Mouse (Mus musculus): ENCODE results near the gene Rimbp2.

Rimbp2 gene

DNA sequence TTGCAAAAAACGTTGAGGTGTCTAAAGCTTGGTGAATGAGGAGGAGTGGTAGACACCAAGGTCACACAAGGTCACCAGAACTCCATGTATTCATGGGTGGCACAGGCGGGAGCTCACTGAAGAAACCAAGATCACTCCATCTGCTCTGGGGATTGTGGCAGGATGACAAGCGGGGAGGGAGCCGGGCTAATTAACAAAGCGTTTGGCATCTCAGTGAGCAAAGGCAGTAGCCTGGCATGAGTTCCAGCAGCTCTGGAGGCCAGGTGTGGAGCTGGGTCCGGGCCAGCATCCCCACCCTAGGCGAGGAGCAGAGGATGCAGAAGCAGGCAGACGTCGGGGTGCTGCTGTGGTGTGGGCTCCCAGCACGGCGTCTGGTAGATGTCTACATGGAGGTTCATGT, 108.3 kb downstream of the Rimbp2 start:
- DNase-seq (ENCODE audit: low spot score in 2 of 2), result no peak

DNA sequence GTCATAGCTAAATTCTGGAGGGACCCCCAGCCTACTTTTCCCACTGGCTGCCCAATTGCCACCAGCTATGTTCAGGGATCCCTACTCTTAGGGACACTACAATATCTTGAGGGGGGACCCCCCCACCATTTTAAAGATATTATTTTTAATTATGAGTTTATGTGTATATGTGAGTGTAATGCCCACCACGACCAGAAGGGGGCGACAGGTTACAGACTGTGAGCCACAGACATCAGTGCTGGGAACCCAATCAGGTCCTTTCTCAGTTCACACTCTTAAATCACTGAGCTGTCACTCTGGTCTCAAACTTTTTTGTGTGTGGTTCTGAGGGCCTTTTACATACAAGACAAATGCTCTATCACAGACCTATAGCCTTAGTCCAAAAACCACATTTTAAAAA, 109.3 kb downstream of the Rimbp2 start:
- DNase-seq (ENCODE audit: low spot score in 2 of 2), result no peak

DNA sequence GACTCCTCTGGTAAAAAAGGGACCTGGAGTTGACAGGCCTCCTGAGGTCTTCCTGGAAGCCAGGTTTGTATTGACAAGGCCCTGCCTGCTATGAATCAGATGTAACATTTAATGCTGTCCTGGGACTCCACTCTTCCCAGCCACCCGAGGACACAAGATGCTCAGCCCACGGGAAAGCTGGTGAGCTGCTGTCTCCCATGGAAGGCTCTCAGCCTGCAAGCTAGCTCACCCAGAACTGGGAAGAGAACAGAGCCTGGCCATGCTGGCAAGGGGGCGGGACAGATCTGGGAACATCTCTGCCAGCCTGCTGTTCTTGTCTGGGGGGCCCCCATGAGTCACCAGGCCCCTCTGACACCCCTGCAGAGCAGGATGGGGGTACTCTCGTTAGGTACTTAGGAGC, 111.7 kb downstream of the Rimbp2 start:
- DNase-seq (ENCODE audit: low spot score in 2 of 2), result no peak

DNA sequence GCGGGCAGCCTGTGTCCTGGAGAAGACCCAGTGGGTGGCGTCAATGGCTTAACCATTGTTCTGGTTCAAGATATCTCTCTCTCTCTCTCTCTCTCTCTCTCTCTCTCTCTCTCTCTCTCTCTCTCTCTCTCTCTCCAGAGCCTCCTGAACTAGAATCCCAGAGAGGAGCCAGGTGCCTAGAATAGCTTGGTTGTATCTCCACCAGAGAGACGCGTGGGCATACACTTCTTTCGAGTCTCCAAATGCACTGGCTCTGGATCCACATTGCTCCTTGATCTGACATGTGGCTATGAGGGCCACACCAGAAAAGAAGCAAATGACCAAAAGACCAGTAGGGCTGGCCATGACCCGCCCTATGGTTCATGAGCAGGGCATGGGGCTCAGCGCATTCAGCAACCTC, 116.2 kb downstream of the Rimbp2 start:
- DNase-seq (ENCODE audit: low spot score in 2 of 2), result no peak

DNA sequence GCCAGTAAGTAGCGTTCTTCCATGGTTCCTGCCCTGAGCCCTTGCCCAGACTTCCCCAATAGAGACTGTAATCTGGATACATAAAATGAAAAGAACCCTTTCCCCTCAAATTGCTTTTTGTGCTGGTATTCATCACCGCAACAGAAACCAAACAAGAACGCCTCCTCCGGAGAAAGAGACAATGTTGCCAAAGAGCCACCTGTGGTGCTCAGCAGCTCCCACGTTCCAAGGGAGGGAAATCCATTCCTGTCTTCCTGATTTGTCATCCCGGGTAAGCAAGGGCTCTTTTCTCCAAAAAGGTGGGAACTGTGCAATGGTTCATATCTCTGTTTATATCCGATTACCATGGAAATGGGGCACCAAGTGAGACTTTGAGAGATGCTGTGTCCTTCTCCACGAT, 119.2 kb downstream of the Rimbp2 start:
- DNase-seq (ENCODE audit: low spot score in 2 of 2), result no peak

DNA sequence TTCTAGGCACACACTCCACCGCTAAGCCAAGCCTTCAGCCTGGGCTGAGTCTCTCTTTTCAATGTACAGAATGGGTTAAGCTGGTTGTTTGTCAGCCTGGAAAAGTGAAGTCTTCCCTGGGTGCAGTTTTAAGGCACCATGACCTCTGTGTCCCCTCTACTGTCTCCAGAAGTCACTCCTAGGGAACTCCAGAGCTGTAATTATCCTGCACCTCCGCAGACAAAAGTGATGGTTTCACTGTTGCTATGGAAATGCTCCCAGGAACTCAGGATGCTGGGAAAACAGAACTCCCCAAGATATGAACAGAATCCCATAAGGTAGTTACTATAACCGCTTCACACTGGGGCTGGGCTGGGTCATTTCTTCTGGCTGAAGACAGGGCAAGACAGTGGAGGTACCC, 130.4 kb downstream of the Rimbp2 start:
- DNase-seq (ENCODE audit: low spot score in 2 of 2), result no peak

DNA sequence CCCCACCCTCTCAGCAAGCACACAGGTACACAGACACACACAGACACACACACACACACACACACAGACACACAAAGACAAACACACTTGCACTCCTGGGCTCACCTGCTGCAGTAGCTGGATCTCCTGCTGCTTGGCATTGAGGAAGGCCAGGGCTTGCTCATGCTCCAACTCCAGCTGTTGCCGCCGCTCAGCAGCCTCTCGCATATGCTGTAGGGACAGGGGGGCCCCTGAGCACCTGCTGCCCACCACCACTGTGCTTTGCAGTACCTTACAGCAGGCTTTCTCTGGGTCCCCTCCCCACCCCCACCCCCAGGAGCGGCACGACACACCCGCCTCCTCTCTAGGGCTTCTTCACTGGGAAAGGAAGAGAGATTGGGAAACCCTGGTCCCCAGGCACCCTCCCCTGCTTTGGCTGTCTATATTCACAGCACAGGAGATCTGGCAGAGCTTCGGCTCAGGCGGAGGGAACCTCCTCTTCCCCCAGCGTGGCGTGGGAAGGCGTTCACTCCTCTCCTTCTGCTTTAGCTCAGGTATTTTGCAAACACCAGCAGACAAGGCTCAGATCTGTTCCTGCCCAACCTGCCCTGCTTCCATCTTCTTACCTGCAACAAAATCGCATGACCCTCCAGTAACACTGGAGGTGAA, 133.5 kb downstream of the Rimbp2 start:
- DNase-seq (ENCODE audit: low spot score in 2 of 2), result no peak

DNA sequence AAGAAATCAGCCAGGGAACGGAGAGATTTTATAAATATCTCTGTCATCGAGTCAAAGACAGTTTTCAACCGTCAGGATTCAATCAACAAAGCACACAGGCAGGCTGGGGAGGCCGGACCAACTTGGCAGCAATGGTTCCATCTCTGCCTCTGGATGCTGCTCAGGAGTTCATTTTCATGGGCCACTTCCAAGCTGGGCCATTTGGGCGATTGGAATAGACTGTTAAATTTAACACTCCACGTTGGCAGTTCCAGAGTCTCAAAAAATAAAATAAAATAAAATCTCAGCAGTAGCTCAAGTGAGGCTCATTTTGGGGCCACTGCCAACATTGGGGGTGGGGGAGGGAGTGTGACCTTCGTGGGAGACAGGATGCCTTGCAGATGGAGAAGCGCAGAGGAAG, 137.7 kb downstream of the Rimbp2 start:
- DNase-seq (ENCODE audit: low spot score in 2 of 2), result no peak

DNA sequence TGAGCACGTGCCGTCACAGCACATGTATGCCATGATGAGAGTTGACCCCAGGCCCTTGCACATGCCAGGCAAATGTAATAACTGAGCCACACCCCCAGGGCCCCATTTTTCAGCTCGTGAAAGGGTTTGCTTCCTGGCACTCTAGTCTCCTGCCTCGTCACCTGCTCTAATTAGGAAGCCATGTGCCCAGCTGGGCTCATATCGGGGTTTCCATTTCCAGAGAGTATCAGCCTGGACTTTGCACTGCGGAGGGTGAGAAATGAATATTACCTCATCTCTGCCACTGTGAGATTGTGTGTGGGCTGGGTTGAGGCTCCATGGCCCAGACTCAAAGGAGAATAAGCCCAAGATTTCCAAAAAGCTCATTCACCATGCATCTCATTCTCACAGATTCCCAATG, 138.2 kb downstream of the Rimbp2 start:
- DNase-seq (ENCODE audit: low spot score in 2 of 2), result no peak

DNA sequence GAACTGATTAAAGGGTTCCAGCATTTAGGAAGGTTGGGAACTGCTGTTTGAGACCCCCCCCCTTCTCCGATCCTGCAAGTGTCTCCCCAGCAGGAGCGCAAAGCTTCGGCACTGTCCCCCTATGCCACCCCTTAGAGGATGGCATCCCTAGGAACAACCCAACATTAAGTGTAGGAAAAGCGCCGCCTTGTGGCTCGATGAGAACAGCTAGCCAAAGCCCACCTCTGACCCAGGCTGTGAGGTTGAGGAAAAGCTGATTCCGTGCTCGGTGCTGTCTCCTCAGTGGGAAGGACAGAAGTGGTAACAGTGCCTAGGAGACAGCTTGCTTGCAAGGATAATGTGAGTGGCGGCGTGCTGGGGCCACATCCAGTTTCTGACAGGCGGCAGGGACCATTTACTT, 140.2 kb downstream of the Rimbp2 start:
- DNase-seq (ENCODE audit: low spot score in 2 of 2), result no peak

DNA sequence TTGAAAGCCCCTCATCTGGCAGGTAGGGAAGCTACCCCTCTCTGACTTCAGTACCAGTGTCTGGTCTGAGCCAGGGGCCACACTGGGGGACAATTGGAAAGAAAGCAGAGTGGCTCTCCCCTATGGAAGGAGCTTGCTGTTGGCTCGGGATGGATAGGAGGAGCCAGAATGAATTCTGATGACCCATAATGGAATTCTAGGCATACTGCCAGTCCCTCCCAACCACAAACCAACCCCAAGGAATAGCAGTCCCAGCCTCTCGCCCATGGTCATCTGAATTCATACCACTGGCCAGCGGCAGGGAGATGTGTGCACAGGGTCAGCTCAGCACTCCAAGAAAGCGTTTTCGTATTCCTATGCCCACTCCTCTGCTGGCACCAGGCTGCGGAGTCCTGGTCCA, 141.9 kb downstream of the Rimbp2 start:
- DNase-seq (ENCODE audit: low spot score in 2 of 2), result no peak

DNA sequence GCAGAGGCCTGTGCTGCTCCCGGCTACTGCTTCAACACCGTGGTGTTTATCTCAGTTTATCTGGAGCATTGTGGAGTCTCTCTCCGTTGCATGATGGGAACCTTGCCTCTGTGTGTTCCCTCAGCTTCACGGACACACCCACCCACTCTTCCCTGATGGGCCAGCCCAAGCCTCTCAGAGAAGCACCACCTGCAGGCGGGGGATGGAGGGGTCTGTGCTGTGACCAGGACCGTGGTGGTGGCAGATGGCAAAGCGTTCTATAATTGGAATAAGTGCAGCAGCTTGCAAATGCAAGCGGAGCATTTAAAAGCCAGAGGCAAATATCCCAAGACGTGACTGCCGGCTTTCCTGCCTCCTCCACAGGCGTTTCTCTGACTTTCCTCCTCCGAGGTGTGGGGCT, 143.3 kb downstream of the Rimbp2 start:
- no peak for DNase-seq (ENCODE audit: low spot score in 2 of 2)

DNA sequence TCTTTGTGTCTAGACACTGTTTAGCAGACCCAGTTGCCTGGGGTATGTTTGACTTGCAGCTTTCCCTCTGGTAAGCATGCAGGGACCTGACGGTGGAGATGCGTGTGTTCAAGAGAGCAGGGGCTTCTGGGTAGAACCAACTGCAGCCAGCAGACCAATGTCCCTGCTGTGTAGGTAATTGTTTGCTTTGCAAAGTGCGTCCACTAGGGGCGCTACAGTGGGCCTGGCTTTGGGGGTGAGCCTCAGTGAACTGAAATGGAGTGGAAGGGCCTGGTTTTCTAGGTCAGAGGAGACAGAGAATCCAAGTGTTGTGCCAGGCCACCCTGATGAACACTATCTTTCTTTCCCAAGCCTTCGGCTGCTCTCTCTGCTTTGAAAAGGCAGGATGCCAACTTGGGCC, 143.9 kb downstream of the Rimbp2 start:
- DNase-seq (ENCODE audit: low spot score in 2 of 2), result no peak

DNA sequence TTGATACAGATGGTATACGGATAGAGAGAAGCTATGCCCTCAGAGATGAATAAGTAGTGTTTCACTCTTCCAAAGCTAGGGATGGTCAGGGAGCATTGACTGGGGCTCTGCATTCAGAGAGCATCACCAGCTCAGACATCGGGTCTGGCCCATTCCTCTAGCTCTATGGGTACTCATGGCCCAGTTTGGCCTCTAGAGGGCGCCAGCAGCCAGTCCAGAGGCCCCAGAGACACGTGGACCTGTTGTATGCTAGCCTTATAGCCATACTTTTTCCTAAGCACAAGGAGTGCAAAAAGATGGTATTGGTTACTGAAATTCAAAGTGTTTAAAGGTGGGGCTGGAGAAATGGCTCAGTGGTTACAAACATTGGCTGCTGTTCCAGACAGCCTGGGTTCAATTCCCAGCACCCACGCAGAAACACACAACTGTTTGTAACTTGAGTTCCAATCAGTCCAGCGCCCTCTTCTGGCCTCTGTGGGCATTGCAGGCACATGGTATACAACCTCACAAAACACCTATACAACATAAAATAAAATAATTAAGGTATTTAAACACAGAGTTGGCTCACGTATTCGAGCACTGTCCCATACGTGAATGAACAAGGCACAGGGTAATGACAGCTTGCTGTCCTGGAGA, 144.6 kb downstream of the Rimbp2 start:
- no peak for DNase-seq (ENCODE audit: low spot score in 2 of 2)

DNA sequence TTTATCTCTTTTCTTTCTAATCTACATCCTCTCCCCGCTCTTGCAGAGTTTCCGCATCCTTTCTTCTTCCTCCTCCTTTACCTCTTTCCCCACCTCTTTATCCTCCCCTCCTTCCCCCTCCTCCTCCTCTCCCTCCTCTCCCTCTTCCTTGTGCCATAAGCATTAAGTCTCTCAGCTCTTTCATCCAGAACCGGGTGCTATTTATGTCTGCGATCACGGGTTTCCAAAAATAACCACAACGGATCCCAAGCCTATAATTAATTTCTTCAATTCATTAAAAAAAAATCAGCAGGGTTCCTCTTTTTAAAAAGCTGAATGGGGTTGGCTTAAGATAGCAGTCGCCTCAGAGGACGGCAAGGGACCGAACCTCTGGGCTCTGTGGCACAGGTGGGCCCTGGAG, 145.9 kb downstream of the Rimbp2 start:
- no peak for DNase-seq (ENCODE audit: low spot score in 2 of 2)

DNA sequence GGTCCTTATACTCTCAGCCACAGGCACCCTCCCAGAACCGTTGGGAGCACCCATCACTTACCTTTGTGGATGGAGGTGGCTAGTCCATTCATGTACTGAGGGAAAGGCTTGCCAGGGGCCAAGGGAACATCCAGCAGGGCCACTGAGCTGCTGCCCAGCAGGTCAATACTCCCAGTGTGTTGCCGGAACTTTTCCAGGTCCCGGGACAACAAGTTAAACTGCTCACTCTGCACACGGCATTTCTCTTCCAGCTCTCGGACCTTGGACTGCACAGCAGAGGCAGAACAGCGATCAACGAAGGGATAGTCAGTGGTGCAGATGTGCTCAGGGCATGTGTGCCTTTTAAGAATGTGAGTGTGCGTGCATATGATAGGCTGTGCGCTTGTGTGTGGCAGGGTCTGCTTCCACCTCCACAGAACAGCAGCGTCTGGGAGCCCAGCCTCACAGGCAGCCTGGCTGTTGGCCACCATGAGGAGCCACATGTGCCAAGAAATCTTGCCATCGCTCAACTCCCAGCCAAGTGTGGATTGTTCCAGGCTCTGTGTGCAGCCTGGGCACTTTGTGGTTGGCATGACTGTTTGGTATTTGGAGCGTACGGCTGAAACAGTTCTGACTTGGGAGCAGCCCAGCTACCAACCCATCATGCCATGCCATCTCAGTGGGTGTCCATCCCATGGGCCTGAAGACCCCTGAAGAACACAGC, 146.8 kb downstream of the Rimbp2 start:
- no peak for DNase-seq (ENCODE audit: low spot score in 2 of 2)

DNA sequence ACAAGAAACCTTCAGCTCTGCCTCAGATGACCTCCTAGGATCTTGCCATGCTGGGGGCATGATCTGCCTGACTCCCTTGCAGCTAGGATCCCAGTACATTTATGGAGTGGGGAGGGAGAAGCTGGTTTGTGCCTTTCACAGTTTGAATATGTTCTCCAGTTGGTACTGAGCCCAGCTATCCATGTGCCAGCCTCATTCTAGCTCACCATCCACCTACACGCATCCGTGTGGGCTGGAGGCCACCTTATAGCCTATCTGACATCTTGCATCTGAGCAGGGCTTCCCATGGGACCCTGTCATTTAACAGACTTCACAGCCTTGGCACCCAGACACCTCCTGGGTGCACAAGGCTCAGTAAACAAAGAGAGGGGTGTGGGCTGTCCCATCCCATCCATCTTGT, 148.2 kb downstream of the Rimbp2 start:
- no peak for DNase-seq (ENCODE audit: low spot score in 2 of 2)

DNA sequence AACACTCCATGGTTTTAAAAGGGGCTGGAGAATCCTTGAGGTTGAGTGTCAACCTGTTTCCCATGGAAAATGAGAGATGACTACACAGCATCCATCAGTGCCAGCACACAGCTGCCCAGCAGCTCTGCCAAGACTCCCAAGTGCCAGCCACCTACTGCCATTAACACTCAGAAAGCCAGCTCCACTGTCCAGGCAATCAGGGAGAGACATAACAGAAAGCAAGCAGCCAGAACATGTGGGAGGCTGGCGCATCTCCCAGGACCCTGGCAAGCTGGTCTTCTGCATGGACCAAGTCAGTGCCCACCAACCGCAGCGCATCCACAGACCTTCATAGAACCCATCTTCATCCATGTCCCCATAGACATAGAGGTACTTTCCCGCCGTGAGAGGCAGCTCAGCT, 152.7 kb downstream of the Rimbp2 start:
- no peak for DNase-seq (ENCODE audit: low spot score in 2 of 2)

DNA sequence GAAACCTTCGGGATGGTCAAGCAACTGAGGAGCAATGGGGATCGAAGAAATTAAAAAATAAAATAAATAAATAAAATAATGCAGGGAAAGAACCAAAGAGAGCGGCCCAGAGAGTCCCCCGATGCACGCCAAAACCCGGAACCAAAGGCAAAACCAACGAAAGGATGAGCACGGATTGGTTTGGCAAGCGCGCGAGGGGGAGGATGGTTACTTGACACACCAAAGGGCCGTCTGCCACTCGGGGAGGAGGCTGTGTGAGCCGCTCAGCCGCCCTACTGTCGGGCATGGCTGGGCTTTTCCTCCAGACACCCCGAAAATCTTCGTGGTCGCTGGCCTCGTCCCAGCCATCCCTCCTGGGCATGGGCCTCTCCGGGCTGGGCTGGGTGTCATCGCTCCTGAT, 171.7 kb downstream of the Rimbp2 start:
- DNase-seq (ENCODE audit: low spot score in 2 of 2), result no peak

DNA sequence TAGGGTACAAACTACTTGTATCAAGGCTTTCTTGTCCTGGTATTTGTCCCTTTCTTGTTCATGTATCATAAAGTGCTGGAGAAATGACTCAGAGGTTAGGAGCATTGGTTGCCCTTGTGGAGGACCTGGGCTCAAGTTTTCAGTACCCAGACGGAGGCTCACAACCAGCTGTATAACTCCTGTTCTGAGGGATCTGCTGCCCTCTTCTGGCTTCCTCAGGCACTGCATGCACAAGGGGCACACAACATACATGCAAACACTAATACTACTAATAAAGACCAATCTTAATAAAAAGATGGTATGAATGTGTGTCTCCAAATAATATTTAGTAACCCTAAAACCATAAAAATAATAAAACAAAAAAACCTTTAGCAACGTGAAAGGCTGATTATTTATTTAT, 176.9 kb downstream of the Rimbp2 start:
- DNase-seq (ENCODE audit: low spot score in 2 of 2), result no peak

DNA sequence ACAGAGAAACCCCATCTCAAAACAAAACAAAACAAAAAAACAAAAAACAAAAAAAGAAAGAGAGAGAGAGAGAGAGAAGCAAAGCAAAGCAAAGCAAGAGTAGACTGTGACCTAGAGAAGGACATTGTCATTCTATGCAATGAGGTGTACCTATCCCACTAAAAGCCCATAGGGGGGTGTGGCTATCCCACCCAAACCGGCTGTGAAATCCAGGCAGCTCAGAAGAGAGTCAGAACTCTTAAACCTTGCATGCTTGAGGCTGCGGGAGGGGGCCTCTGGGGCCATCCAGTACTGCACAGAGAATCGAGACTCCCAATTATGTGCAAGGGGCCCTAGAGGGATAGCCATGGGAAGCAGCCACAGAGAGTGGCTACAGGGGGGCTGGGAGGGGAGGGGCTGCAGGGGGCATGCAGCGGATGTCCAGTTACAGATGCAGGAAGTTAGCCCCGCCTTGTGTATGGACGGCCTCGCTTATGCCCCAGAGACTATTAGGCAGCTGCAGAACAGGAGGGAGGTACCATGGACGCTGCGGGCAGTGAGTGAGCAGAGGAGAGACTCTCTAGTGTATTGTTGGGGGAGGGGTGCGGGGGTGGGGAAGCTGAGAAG, 184.2 kb downstream of the Rimbp2 start:
- DNase-seq (ENCODE audit: low spot score in 2 of 2), result no peak

DNA sequence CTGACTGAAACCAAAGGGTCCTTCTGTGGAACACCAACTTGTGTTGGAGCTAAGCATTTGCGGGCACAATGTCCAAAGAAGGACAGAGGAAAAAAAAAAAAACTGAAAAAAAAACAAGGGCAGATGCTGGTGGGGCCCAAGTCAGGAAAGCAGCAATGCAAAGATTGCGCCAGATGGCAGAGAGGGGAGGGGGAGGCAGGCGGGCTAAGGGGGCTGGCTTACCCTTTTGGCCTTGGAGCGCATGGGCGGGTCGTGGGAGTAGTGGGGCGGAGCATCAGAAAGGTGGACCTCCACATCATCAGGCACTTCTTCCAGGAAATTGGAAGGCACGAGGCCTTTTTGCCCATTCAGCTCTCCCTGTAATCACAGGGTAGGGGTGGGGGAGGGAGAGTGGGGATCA, 192.2 kb downstream of the Rimbp2 start:
- DNase-seq (ENCODE audit: low spot score in 2 of 2), result no peak

DNA sequence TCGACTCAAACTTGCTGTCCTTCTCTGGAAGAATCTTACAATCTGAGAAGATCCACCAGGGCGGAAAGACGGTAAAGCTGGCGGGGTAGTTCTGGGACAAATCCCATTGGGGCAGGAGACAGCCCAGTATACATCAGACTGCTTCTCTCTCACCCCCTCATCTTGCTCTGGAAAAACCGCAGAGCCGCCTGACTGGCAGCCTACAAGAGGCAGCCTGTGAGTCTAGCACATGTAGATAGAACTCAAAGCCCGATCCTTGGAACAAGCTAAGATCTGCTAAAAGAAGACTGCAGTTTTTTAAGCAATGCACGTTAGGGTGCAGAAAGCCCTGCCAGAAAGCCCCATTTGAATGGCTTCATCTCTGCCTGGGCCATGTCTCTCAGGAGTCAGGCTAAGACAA, 207.0 kb downstream of the Rimbp2 start:
- no peak for DNase-seq (ENCODE audit: low spot score in 2 of 2)
